Mouse (Mus musculus): ENCODE data around the gene Agt. TPM values are rescaled to one million over a fixed set of nuclear protein-coding genes. Genes with fewer than 3 reads are reported as not detected.

Gene Agt
- polyA plus RNA-seq (2021; fragmentation: Nextera tagmentation): 18.2 and 31.7 TPM in 2 replicates
- long read RNA-seq, experiment 1, transcript Agt-201 (5 exons, 1,891 nt): major isoform, 52 of 66 reads
- long read RNA-seq, experiment 1, partial matches to known transcripts: 11 of 66 reads
- long read RNA-seq, experiment 1, other reads (novel, unspliced or antisense): 3 of 66 reads
- long read RNA-seq, experiment 2, transcript Agt-201 (5 exons, 1,891 nt): major isoform, 201 of 240 reads
- long read RNA-seq, experiment 2, partial matches to known transcripts: 17 of 240 reads
- long read RNA-seq, experiment 2, other reads (novel, unspliced or antisense): 22 of 240 reads

DNA sequence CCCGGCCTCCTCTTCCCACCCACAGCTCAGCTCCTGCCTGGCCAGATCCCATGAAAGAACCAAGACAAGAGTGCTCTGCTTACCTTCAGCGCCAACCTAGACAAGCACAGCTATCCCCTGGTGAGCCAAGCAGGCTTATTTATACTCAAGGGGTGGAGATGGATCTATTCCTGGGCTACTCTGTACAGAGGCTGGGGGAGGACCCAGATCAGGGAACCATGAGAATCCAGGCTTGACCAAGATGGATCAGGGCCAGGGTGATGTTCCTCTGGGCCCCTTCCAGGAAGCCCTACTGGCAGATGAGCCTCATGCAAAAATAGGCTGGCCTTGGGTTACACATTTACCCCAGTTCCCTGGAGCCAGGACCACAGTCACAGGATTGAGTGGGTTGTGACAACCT is at the start of gene Agt:
Gene Agt, minus strand, starts transcription at position 114 of the 400 bp plus-strand sequence.

DNA sequence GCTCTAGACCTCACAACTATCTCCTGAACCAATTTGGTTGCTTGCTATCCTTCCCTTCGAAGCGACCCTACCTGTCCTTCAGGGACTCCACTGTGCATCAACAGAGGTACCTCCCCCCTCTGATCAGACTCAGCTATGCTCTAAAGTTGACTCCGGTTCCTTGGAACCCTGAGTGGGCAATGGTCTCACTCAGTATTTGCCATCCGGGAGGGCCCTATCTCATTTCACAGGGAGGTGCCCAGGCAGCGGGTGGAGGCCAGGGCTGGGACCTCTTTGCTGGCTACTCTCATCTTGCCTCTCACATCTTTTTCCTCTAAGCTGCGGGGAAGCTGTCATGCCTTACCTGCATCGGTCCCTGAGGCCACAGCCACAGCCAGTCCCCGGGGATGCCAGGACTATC is 6.3 kb upstream of the Agt start, which contains the start of gene Capn9:
Gene Capn9, plus strand, starts transcription at position 301 of the 400 bp plus-strand sequence.

DNA sequence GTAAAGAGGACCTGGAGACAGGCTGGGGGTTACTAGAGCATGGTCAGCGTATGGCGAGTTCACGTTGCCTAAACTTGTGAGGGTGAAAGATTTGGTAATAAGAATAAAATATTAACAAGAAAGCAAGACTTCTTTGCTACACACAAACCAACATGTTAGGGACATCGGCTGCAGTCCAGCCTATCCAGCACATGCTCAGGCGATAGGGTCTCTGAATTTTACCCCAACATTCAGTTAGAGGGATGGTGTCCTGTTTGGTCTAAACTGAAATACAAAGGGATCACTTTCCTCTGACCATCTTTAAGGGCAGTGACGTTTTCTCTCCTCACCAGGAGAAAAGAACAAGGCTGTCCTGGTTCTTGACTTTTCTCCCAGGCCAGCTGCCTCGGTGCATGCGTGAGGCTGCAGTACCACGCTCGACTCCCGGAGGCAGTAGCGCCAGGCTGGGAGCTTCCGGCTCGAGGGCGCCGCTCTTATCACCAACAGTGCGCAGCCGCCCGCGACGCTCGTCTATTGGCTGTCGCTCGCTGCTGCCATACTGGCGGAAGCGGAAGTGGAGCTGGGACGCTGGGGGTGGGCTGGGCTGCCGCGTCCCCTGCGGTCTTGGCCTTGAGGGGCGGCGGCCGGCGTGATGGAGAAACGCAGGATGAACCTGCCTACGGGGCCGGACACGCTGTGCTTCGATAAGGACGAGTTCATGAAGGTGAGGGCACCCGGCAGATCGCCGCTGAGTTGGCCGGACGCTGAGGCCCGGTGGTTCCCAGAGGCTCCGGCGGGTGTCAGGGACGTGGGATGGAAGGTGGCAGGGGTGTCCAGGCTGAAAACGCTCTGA is 49.0 kb downstream of the Agt start, which contains the start of gene Cog2:
Gene Cog2, plus strand, starts transcription at position 519 of the 832 bp plus-strand sequence.

Other genes starting within 250 kb of the Agt start
- 42.9 and 46.1 TPM in 2 replicates for gene Pgbd5, start 130.0 kb downstream of the Agt start, polyA plus RNA-seq (2021; fragmentation: Nextera tagmentation)
- 20.8 and 24.3 TPM in 2 replicates for gene Cog2, start 48.9 kb downstream of the Agt start, polyA plus RNA-seq (2021; fragmentation: Nextera tagmentation)
- 0.26 and 0.63 TPM in 2 replicates for gene Capn9, start 6.4 kb upstream of the Agt start, polyA plus RNA-seq (2021; fragmentation: Nextera tagmentation)
- 19.7 and 28.2 TPM in 2 replicates for gene 2310022B05Rik, start 93.7 kb upstream of the Agt start, polyA plus RNA-seq (2021; fragmentation: Nextera tagmentation)
- gene Ttc13, start 152.3 kb upstream of the Agt start, polyA plus RNA-seq (2021; fragmentation: Nextera tagmentation): 13.4 and 15.0 TPM in 2 replicates
- gene Arv1, start 152.4 kb upstream of the Agt start, polyA plus RNA-seq (2021; fragmentation: Nextera tagmentation): 8.5 and 10.5 TPM in 2 replicates
- gene Fam89a, start 182.1 kb upstream of the Agt start, polyA plus RNA-seq (2021; fragmentation: Nextera tagmentation): 0.41 and 0.88 TPM in 2 replicates
- 0.70 and 0.92 TPM in 2 replicates for gene Trim67, start 223.4 kb upstream of the Agt start, polyA plus RNA-seq (2021; fragmentation: Nextera tagmentation)